Comparison of ENCODE assay signal across 10 mouse cellular contexts in the genomic region with DNA sequence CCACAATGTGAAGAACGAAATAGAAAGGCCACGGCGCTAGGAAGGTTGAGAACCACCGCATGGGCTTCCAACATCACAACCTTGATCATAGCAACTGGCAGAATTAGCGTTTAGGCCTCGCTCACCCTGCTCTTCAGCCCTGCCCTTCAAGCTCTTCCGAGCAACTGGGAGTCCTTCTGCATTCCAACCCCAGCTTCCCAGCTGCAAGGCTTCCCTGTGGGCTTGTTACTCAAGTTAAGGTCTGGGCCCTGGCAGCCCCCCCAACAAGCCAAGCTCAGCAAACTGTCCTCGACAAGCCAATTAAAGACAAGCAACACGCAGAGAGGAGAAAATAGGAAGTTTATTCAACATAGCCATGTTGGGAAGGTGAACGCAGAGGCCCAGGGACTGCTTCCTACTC. TPM values are rescaled to one million over a fixed set of nuclear protein-coding genes. Genes with fewer than 3 reads are reported as not detected.
DNase-seq lines count a peak whose midpoint lies in the region; ATAC-seq lines count a peak whose summit lies in the region.
"Had no signal": no experiment of that assay in that cellular context is flagged by ENCODE, and none has a peak within 500 bp of the region (broad histone marks: within the 10 kb centered on the region; RNA-seq: fewer than 3 reads in every experiment).

No protein-coding gene starts in this region.

- H3K36me3 ChIP-seq in heart, embryonic 14.5 days (ENCODE audit: control insufficient read depth, insufficient read depth, low read length) = no peaks in the 10 kb centered on the region
- H3K36me3 ChIP-seq in embryonic facial prominence, embryonic 12.5 days = no peaks in the 10 kb centered on the region
- no peaks in the 10 kb centered on the region for H3K36me3 ChIP-seq in hindbrain, embryonic 12.5 days
- H3K36me3 ChIP-seq in midbrain, embryonic 12.5 days = no peaks in the 10 kb centered on the region

- ATAC-seq in heart, embryonic 14.5 days (ENCODE audit: insufficient number of reproducible peaks, insufficient read depth, low FRiP score, low read depth) = no peak
- no peak for ATAC-seq in embryonic facial prominence, embryonic 12.5 days (ENCODE audit: insufficient number of reproducible peaks, insufficient read depth, low FRiP score, low TSS enrichment)
- no peak for ATAC-seq in hindbrain, embryonic 12.5 days (ENCODE audit: low FRiP score)
- no peak for ATAC-seq in midbrain, embryonic 12.5 days (ENCODE audit: low FRiP score, low read depth)
- ATAC-seq: inflammation-experienced regulatory T-cells, adult 6 months had no signal

- H3K4me2 ChIP-seq in heart, embryonic 14.5 days (ENCODE audit: low read length) = peak overlapping the region; percentile 66
- H3K4me2 ChIP-seq in embryonic facial prominence, embryonic 12.5 days (replicated peaks) = peak overlapping the region; percentile 49; the same call in 1 of the 2 replicates
- H3K4me2 ChIP-seq in hindbrain, embryonic 12.5 days (replicated peaks) = 0 out of 2 replicates have a peak overlapping the region, but pooled peaks have one; percentile 54
- H3K4me2 ChIP-seq in midbrain, embryonic 12.5 days (replicated peaks) = peak overlapping the region; percentile 57; the same call in 1 of the 2 replicates

- H3K4me3 ChIP-seq in heart, embryonic 14.5 days (ENCODE audit: control insufficient read depth in 1 of 2, insufficient read depth in 1 of 2, low read depth in 1 of 2, low read length in 2 of 2) = no peak overlapping the region
- H3K4me3 ChIP-seq in embryonic facial prominence, embryonic 12.5 days = no peak overlapping the region
- no peak overlapping the region for H3K4me3 ChIP-seq in hindbrain, embryonic 12.5 days
- no peak overlapping the region for H3K4me3 ChIP-seq in midbrain, embryonic 12.5 days

- peaks cover 9 to 12% of the 10 kb centered on the region in 2 experiments for H3K4me1 ChIP-seq in heart, embryonic 14.5 days (ENCODE audit: control insufficient read depth in 2 of 2, insufficient read depth in 2 of 2, low read length in 2 of 2)
- H3K4me1 ChIP-seq in embryonic facial prominence, embryonic 12.5 days = peaks cover 28% of the 10 kb centered on the region
- H3K4me1 ChIP-seq in hindbrain, embryonic 12.5 days = peaks cover 27% of the 10 kb centered on the region
- peaks cover 32% of the 10 kb centered on the region for H3K4me1 ChIP-seq in midbrain, embryonic 12.5 days

- H3K9me3 ChIP-seq in heart, embryonic 14.5 days (ENCODE audit: control insufficient read depth, low read length) = no peaks in the 10 kb centered on the region
- no peaks in the 10 kb centered on the region for H3K9me3 ChIP-seq in embryonic facial prominence, embryonic 12.5 days
- no peaks in the 10 kb centered on the region for H3K9me3 ChIP-seq in hindbrain, embryonic 12.5 days (replicated peaks)
- H3K9me3 ChIP-seq in midbrain, embryonic 12.5 days = no peaks in the 10 kb centered on the region

- intact Hi-C loops in left cerebral cortex, postnatal 4 days (cut with DNase I) = no loop called here

- DNase-seq in heart, postnatal 4 days = no peak
- DNase-seq in thymus, postnatal 36 days = no peak
- no peak for DNase-seq in left cerebral cortex, postnatal 4 days
- no peak for DNase-seq in frontal cortex, postnatal 14 days (ENCODE audit: low spot score in 2 of 2)
- DNase-seq: cerebellum, postnatal 25 days had no signal

- no peaks in the 10 kb centered on the region for H3K27me3 ChIP-seq in heart, embryonic 14.5 days (ENCODE audit: control insufficient read depth, insufficient read depth, low read length)
- no peaks in the 10 kb centered on the region for H3K27me3 ChIP-seq in embryonic facial prominence, embryonic 12.5 days
- no peaks in the 10 kb centered on the region for H3K27me3 ChIP-seq in hindbrain, embryonic 12.5 days
- no peaks in the 10 kb centered on the region; the same call in none of the 2 replicates for H3K27me3 ChIP-seq in midbrain, embryonic 12.5 days

- H3K27ac ChIP-seq in heart, embryonic 14.5 days (replicated peaks in 1 of 2; ENCODE audit: control insufficient read depth in 1 of 2, insufficient read depth in 1 of 2, low read depth in 2 of 2, low read length in 2 of 2) = peak overlapping the region; percentile 85 to 89
- H3K27ac ChIP-seq in embryonic facial prominence, embryonic 12.5 days = peak overlapping the region; percentile 97
- H3K27ac ChIP-seq in hindbrain, embryonic 12.5 days = peak overlapping the region; percentile 92
- peak overlapping the region; percentile 96 for H3K27ac ChIP-seq in midbrain, embryonic 12.5 days (replicated peaks)

- WGBS in heart, embryonic 14.5 days = 38% methylated on average over 10 of the region's 10 CpGs
- 46% methylated on average over 10 of the region's 10 CpGs for WGBS in embryonic facial prominence, embryonic 12.5 days
- 53% methylated on average over 10 of the region's 10 CpGs for WGBS in hindbrain, embryonic 12.5 days
- WGBS in midbrain, embryonic 12.5 days = 51% methylated on average over 10 of the region's 10 CpGs

- H3K9ac ChIP-seq in heart, embryonic 14.5 days (ENCODE audit: low read length) = no peak overlapping the region
- no peak overlapping the region for H3K9ac ChIP-seq in embryonic facial prominence, embryonic 12.5 days
- no peak overlapping the region for H3K9ac ChIP-seq in hindbrain, embryonic 12.5 days
- no peak overlapping the region for H3K9ac ChIP-seq in midbrain, embryonic 12.5 days (replicated peaks)

RNA-seq across cellular contexts. Expression of gene Prr5, which starts 14.4 kb away (rescaled TPM):
- polyA plus RNA-seq in heart, embryonic 14.5 days (2014; fragmentation: Nextera tagmentation; extraction: Ambion mirVana) = 11.2 and 15.1 TPM in 2 replicates
- total RNA-seq in heart, postnatal 4 days (2021) = 10 to 100 TPM; 11.6 to 12.3 TPM
- 20.4 and 20.7 TPM in 2 replicates for polyA plus RNA-seq in embryonic facial prominence, embryonic 12.5 days (2016; fragmentation: Nextera tagmentation; extraction: Ambion mirVana)
- polyA plus RNA-seq in hindbrain, embryonic 12.5 days (2016; fragmentation: Nextera tagmentation; extraction: Ambion mirVana) = 17.9 and 19.4 TPM in 2 replicates
- polyA plus RNA-seq in midbrain, embryonic 12.5 days (2016; fragmentation: Nextera tagmentation; extraction: Ambion mirVana) = 11.1 and 13.9 TPM in 2 replicates
- total RNA-seq in left cerebral cortex, postnatal 4 days (2021) = 10 to 100 TPM; 16.7 to 18.5 TPM
